Mouse (Mus musculus) duodenum, adult 2 months (tissue): Measurements from ENCODE around the gene Wapl. TPM values are rescaled to one million over a fixed set of nuclear protein-coding genes. Genes with fewer than 3 reads are reported as not detected.

Source experiments
- polyA plus RNA-seq: library from polyadenylated mRNA; depleted of rRNA; stranded (reverse); fragments of >200 nt; gene quantifications from 2 replicates; pipeline ENCODE4 v1.2.3, GENCODE M21; 2012; ENCODE audit warnings: low replicate concordance; rRNA removed

Gene Wapl
- 2.8 and 3.2 TPM in 2 replicates for polyA plus RNA-seq

GRCm38 (mm10) chr14:34673395-34674228, at the start of gene Wapl:
Wapl (plus strand) TSS chr14:34673928.

Other genes starting within 250 kb of the Wapl start
- 0.66 and 2.1 TPM in 2 replicates for gene Bmpr1a, start 170.6 kb upstream of the Wapl start, polyA plus RNA-seq
- gene 9230112D13Rik, start 151.1 kb upstream of the Wapl start, polyA plus RNA-seq = not detected in 2 replicates
- 41.4 and 56.7 TPM in 2 replicates for gene Ldb3, start 85.2 kb upstream of the Wapl start, polyA plus RNA-seq
- not detected in 2 replicates for gene Opn4, start 73.8 kb upstream of the Wapl start, polyA plus RNA-seq
- 0.01 and 0.27 TPM in 2 replicates for gene Grid1, start 146.2 kb downstream of the Wapl start, polyA plus RNA-seq